Mouse (Mus musculus) E14TG2a.4 (cell line): ENCODE measurements at regions not wholly inside any gene's neighbourhood (a gene's known extent, or its start where the extent isn't known, plus 50 kb on each side); places are given as distances from the start of the nearest gene placed in this dataset.

Source experiments
- CTCF ChIP-seq: conservative IDR thresholded peaks from 2 replicates; pipeline ENCODE4 v1.5.1; 2014; ENCODE audit warnings: low read length
- NANOG ChIP-seq: IDR thresholded peaks from 2 replicates; pipeline ENCODE4 v1.6.1; 2014; ENCODE audit warnings: borderline replicate concordance, low read length, mixed read lengths

GRCm38 (mm10) chr16:95820606-95821005 lies 118.7 kb downstream of the Ets2 start:
- TF ChIP-seq NANOG (no peak), CTCF (no peak)
